Mouse (Mus musculus) brain, embryonic 14.5 days (tissue): ENCODE measurements at regions not wholly inside any gene's neighbourhood (a gene's known extent, or its start where the extent isn't known, plus 50 kb on each side); places are given as distances from the start of the nearest gene placed in this dataset.

ENCODE experiments used
- DNase-seq: peaks from one replicate; pipeline ENCODE4 v3.0.0-alpha.2; 2011; ENCODE audit warnings: low read depth
- CTCF ChIP-seq: fragments of 200-500 bp; IDR thresholded peaks from 2 replicates; pipeline ENCODE4 v1.5.1; 2012; ENCODE audit warnings: inconsistent platforms, mild to moderate bottlenecking, moderate library complexity, borderline replicate concordance; ENCODE audit not compliant: insufficient read depth, insufficient read length; ENCODE audit errors: extremely low read depth
- POLR2A ChIP-seq: fragments of 200-500 bp; IDR thresholded peaks from 2 replicates; pipeline ENCODE4 v1.6.1; 2012; ENCODE audit warnings: mild to moderate bottlenecking, inconsistent platforms, borderline replicate concordance; ENCODE audit not compliant: poor library complexity, insufficient read depth, insufficient read length, severe bottlenecking; ENCODE audit errors: extremely low read depth

GRCm38 (mm10) chr3:111735042-111735680, 1484.4 kb upstream of the Prmt6 start:
- DNase-seq: peak; percentile 56
- no peak for TF ChIP-seq CTCF
- TF ChIP-seq POLR2A: no peak
